Mouse (Mus musculus) bone marrow macrophage, adult 2 months (primary cell): ENCODE data around the gene Dlk2.

Experiments
- CTCF ChIP-seq: IDR thresholded peaks from 2 replicates; pipeline ENCODE4 v1.5.1; 2012; ENCODE audit warnings: low read depth, mild to moderate bottlenecking, low read length, moderate library complexity
- POLR2A ChIP-seq: IDR thresholded peaks from 2 replicates; pipeline ENCODE4 v1.6.1; 2012; ENCODE audit warnings: mild to moderate bottlenecking, low read depth, low read length, borderline replicate concordance

- TF ChIP-seq CTCF (no peak), POLR2A (no peak)
Observed at GRCm38 (mm10) chr17:46284653-46285052, 12.6 kb upstream of the Dlk2 start.
